Mouse (Mus musculus) megakaryocyte, embryonic 14.5 days (primary cell): ENCODE measurements at regions not wholly inside any gene's neighbourhood (a gene's known extent, or its start where the extent isn't known, plus 50 kb on each side); places are given as distances from the start of the nearest gene placed in this dataset.

Source experiments
- H3K27me3 ChIP-seq: replicated peaks from 2 replicates; pipeline ENCODE3; 2012; ENCODE audit warnings: inconsistent platforms
- H3K36me3 ChIP-seq: replicated peaks from 2 replicates; pipeline ENCODE3; 2012; ENCODE audit warnings: low read length, inconsistent platforms, mixed read lengths
- H3K4me1 ChIP-seq: 2 replicates; pipeline ENCODE4 v1.6.1; 2012; ENCODE audit warnings: inconsistent platforms
- H3K4me3 ChIP-seq: replicated peaks from 2 replicates; pipeline ENCODE3; 2012; ENCODE audit warnings: moderate library complexity, mild to moderate bottlenecking, inconsistent platforms
- H3K9me3 ChIP-seq: 2 replicates; pipeline ENCODE4 v1.6.1; 2012; ENCODE audit warnings: inconsistent platforms
- FLI1 ChIP-seq: IDR thresholded peaks from 2 replicates; pipeline ENCODE4 v1.6.1; 2012; ENCODE audit warnings: low read length, inconsistent platforms, mixed read lengths
- GATA1 ChIP-seq: IDR thresholded peaks from 3 replicates; pipeline ENCODE4 v1.6.1; 2012; ENCODE audit warnings: mixed read lengths, low read length, inconsistent platforms, borderline replicate concordance

- TF ChIP-seq FLI1 (no peak), GATA1 (no peak)
- no peak overlapping the region for H3K4me3 ChIP-seq
- H3K27me3 ChIP-seq, result no peaks in the 10 kb centered on the region
- H3K4me1 ChIP-seq, result no peaks in the 10 kb centered on the region
- no peaks in the 10 kb centered on the region for H3K36me3 ChIP-seq
- H3K9me3 ChIP-seq, result no peaks in the 10 kb centered on the region
Measured at GRCm38 (mm10) chr1:193715328-193715727, 345.2 kb upstream of the Camk1g start.

DNA sequence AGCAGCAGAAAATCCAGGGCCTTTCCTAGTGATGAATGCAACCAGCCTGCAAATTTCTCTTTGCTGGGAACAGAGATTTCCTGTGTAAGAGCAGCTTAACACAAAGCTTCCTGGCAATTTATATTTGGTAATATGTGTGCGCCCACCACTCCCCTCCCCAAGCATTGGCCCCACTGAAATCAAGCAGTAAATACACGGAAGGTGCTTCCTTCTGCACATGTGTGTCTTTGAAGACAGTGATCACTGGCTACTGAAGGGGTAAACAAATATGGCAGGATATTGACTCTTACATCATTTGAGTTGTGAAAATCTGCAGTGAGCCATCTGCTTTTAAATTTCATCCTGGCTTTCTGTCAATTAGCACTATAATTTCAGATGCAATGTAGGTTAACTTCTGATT, 344.5 kb upstream of the Camk1g start:
- Histone ChIP-seq H3K4me1 (no peaks in the 10 kb centered on the region), H3K27me3 (no peaks in the 10 kb centered on the region)
- TF ChIP-seq FLI1, result no peak
- no peak for TF ChIP-seq GATA1

GRCm38 (mm10) chr1:193705205-193705604, 335.1 kb upstream of the Camk1g start:
- Histone ChIP-seq H3K36me3 (no peaks in the 10 kb centered on the region), H3K4me1 (0 out of 2 replicates have a peak, but pooled peaks cover 3% of the 10 kb centered on the region), H3K27me3 (peaks cover 4% of the 10 kb centered on the region), H3K4me3 (no peak overlapping the region), H3K9me3 (no peaks in the 10 kb centered on the region)
- TF ChIP-seq FLI1 (no peak), GATA1 (no peak)

More for the DNA sequence above, 344.5 kb upstream of the Camk1g start:
- Histone ChIP-seq H3K36me3 (no peaks in the 10 kb centered on the region), H3K4me3 (no peak overlapping the region), H3K9me3 (no peaks in the 10 kb centered on the region)

GRCm38 (mm10) chr1:193702707-193703419, 332.8 kb upstream of the Camk1g start:
- Histone ChIP-seq H3K9me3 (no peaks in the 10 kb centered on the region), H3K36me3 (no peaks in the 10 kb centered on the region), H3K27me3 (peaks cover 5% of the 10 kb centered on the region), H3K4me1 (0 out of 2 replicates have a peak, but pooled peaks cover 3% of the 10 kb centered on the region), H3K4me3 (no peak overlapping the region)
- TF ChIP-seq FLI1 (no peak), GATA1 (no peak)

DNA sequence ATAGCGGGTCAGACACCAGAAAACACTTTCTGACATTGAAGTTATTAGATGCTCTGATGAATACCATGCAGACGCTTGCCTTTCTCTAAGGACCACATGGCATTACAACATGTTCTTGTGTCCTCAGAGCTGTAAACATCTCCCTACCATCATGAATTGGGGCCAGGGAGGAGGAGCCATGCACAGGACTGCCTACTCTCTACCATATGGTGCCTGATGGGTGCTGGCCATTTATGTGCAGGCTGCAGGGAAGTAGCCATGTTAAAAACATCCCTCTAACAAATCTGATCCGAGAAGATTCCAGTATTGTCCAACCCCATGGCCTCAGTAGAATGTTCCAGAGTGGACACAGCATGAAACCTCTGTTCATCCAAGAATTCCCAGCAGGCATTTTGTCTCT, 330.1 kb upstream of the Camk1g start:
- Histone ChIP-seq H3K4me3 (no peak overlapping the region), H3K9me3 (no peaks in the 10 kb centered on the region), H3K36me3 (no peaks in the 10 kb centered on the region), H3K27me3 (peaks cover 5% of the 10 kb centered on the region), H3K4me1 (0 out of 2 replicates have a peak, but pooled peaks cover 3% of the 10 kb centered on the region)
- no peak for TF ChIP-seq FLI1
- no peak for TF ChIP-seq GATA1

GRCm38 (mm10) chr1:193698603-193699266, 328.6 kb upstream of the Camk1g start:
- Histone ChIP-seq H3K27me3 (peaks cover 5% of the 10 kb centered on the region), H3K9me3 (no peaks in the 10 kb centered on the region)
- no peak for TF ChIP-seq FLI1
- no peak for TF ChIP-seq GATA1

DNA sequence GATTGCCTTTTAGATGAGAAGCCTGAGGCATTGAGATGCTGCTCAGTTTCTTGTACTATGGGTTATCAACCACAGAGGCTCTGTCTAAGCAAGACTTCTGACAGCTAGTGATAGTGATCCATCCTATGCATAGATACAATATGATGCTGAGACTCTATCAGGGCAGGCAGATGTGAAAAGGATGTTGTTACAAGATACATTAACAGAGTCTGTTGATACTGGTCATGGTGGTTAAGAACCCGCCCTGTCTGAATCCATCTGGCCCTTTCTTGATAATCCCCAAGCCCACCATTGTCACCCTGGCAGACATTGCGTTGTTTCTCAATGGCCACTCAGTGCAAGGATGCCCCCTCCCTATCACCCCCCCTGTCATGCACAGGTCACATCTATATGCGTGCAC, 327.8 kb upstream of the Camk1g start:
- TF ChIP-seq GATA1 (no peak), FLI1 (no peak)

More at GRCm38 (mm10) chr1:193698603-193699266, 328.6 kb upstream of the Camk1g start:
- Histone ChIP-seq H3K4me1 (0 out of 2 replicates have a peak, but pooled peaks cover 3% of the 10 kb centered on the region), H3K36me3 (no peaks in the 10 kb centered on the region), H3K4me3 (no peak overlapping the region)

GRCm38 (mm10) chr1:193697001-193697400, 326.9 kb upstream of the Camk1g start:
- no peak for TF ChIP-seq FLI1
- no peak for TF ChIP-seq GATA1

More for the DNA sequence above, 327.8 kb upstream of the Camk1g start:
- Histone ChIP-seq H3K27me3 (peaks cover 5% of the 10 kb centered on the region), H3K9me3 (no peaks in the 10 kb centered on the region), H3K36me3 (no peaks in the 10 kb centered on the region), H3K4me1 (0 out of 2 replicates have a peak, but pooled peaks cover 3% of the 10 kb centered on the region), H3K4me3 (no peak overlapping the region)

DNA sequence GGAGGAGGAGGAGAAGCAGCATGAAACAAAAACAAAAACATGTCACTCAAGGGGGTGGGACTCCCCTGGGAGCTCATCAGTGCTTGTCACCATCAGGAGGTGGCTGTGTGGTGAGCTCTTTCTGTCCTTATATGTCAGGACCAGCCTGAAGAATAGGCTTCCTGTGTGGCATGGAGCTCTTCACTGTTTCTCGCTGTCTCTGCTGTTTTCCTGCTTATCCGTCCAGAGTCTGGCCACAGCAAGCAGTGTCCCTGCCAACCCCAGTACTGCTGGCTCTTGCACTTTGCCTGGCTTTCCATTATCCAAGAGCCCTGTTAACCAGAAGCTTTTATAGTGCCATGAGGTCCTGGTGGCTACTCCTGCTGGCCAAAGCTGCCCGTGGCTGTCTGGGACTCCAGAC, 322.9 kb upstream of the Camk1g start:
- no peak for TF ChIP-seq GATA1
- no peak for TF ChIP-seq FLI1
- H3K36me3 ChIP-seq, result no peaks in the 10 kb centered on the region
- no peaks in the 10 kb centered on the region for H3K9me3 ChIP-seq
- no peak overlapping the region for H3K4me3 ChIP-seq
- no peaks in the 10 kb centered on the region for H3K4me1 ChIP-seq
- peaks cover 3% of the 10 kb centered on the region for H3K27me3 ChIP-seq

More at GRCm38 (mm10) chr1:193697001-193697400, 326.9 kb upstream of the Camk1g start:
- Histone ChIP-seq H3K36me3 (no peaks in the 10 kb centered on the region), H3K4me1 (0 out of 2 replicates have a peak, but pooled peaks cover 3% of the 10 kb centered on the region), H3K4me3 (no peak overlapping the region), H3K27me3 (peaks cover 5% of the 10 kb centered on the region), H3K9me3 (no peaks in the 10 kb centered on the region)

DNA sequence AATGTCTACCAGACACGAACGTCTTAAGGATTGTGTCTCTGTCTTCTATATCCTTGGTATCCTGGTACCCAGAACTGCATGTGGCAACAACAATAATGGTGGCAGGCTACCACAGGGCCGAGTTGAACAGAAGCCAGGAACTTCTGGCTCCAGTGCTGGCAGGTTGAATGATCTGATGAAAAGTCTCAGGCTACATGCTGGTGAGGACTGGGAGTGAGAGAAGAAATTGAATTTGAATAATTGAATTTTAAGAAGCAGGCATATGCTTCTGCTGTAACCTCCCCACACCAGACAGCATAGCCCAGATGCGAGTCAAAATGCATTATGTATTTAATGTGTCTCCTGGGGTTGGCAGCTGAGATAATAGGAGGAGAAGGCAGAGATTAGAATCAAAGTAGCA, 319.5 kb upstream of the Camk1g start:
- H3K27me3 ChIP-seq, result peaks cover 3% of the 10 kb centered on the region
- no peak for TF ChIP-seq GATA1
- TF ChIP-seq FLI1, result no peak

More for the DNA sequence above, 319.5 kb upstream of the Camk1g start:
- Histone ChIP-seq H3K36me3 (no peaks in the 10 kb centered on the region), H3K9me3 (no peaks in the 10 kb centered on the region), H3K4me3 (no peak overlapping the region), H3K4me1 (no peaks in the 10 kb centered on the region)
